Mouse (Mus musculus): ENCODE measurements around the gene Slc11a2. TPM values are rescaled to one million over a fixed set of nuclear protein-coding genes. Genes with fewer than 3 reads are reported as not detected.
"Not testable (repeated sequence)": the region's sequence is repeated elsewhere in the genome, so short reads cannot be mapped to it uniquely, and the experiment has no call there.

Gene Slc11a2
- polyA plus RNA-seq, 1 experiment from 2014 or later = 22.8 TPM

GRCm38 (mm10) chr15:100364242-100364641 is 60.6 kb downstream of the Slc11a2 start, which contains the start of gene Higd1c:
Gene Higd1c (plus strand): TSS chr15:100364542.
- no peak within 1 kb of the TSS for H3K9ac ChIP-seq (replicated peaks)
- WGBS = 81% methylated on average over 7 of the region's 7 CpGs
- ATAC-seq (ENCODE audit: low FRiP score, low read depth) = no peak
- H3K27me3 ChIP-seq = no peaks in the 10 kb centered on the region
- H3K4me3 ChIP-seq = no peak within 1 kb of the TSS
- H3K4me2 ChIP-seq (replicated peaks) = no peak within 1 kb of the TSS
- no peaks in the 10 kb centered on the region for H3K36me3 ChIP-seq
- no peak within 1 kb of the TSS for H3K27ac ChIP-seq (replicated peaks)
- H3K4me1 ChIP-seq = no peaks in the 10 kb centered on the region
- no peaks in the 10 kb centered on the region for H3K9me3 ChIP-seq

- ATAC-seq (ENCODE audit: low FRiP score, low read depth) = no peak
- H3K4me2 ChIP-seq (replicated peaks) = no peak overlapping the region
- no peaks in the 10 kb centered on the region for H3K4me1 ChIP-seq
- no peaks in the 10 kb centered on the region for H3K27me3 ChIP-seq
- no peak overlapping the region for H3K27ac ChIP-seq (replicated peaks)
- no peak overlapping the region for H3K9ac ChIP-seq (replicated peaks)
- H3K36me3 ChIP-seq = no peaks in the 10 kb centered on the region
- no peaks in the 10 kb centered on the region for H3K9me3 ChIP-seq
- H3K4me3 ChIP-seq = no peak overlapping the region
- 92% methylated on average over 5 of the region's 5 CpGs for WGBS
Observed at GRCm38 (mm10) chr15:100355876-100356275, 69.0 kb downstream of the Slc11a2 start.

GRCm38 (mm10) chr15:100353399-100353798 is 71.5 kb downstream of the Slc11a2 start:
- H3K4me3 ChIP-seq; ATAC-seq (ENCODE audit: low FRiP score, low read depth); H3K4me1 ChIP-seq; H3K36me3 ChIP-seq; H3K9me3 ChIP-seq; H3K9ac ChIP-seq (replicated peaks); H3K4me2 ChIP-seq (replicated peaks); H3K27me3 ChIP-seq; H3K27ac ChIP-seq (replicated peaks): not testable (repeated sequence)
- 91% methylated on average over 17 of the region's 22 CpGs for WGBS

- no peak within 1 kb of the TSS for H3K4me3 ChIP-seq
- H3K4me2 ChIP-seq (replicated peaks) = no peak within 1 kb of the TSS
- no peak within 1 kb of the TSS for H3K9ac ChIP-seq (replicated peaks)
- no peaks in the 10 kb centered on the region for H3K4me1 ChIP-seq
- WGBS = 87% methylated on average over 9 of the region's 10 CpGs
- no peaks in the 10 kb centered on the region for H3K27me3 ChIP-seq
- ATAC-seq (ENCODE audit: low FRiP score, low read depth) = no peak
- H3K9me3 ChIP-seq = no peaks in the 10 kb centered on the region
- H3K36me3 ChIP-seq = no peaks in the 10 kb centered on the region
- no peak within 1 kb of the TSS for H3K27ac ChIP-seq (replicated peaks)
Observed at GRCm38 (mm10) chr15:100352711-100353250, 72.1 kb downstream of the Slc11a2 start, which contains the start of the genes Methig1 and Mettl7a2. Gene Methig1 (plus strand): TSS chr15:100353149. Gene Mettl7a2 (plus strand): TSS chr15:100353200.

- Histone ChIP-seq H3K27me3 (no peaks in the 10 kb centered on the region), H3K4me1 (no peaks in the 10 kb centered on the region), H3K4me3 (no peak overlapping the region), H3K27ac (replicated peaks) (no peak overlapping the region), H3K4me2 (replicated peaks) (no peak overlapping the region), H3K9me3 (no peaks in the 10 kb centered on the region), H3K36me3 (no peaks in the 10 kb centered on the region), H3K9ac (replicated peaks) (no peak overlapping the region)
- no peak for ATAC-seq (ENCODE audit: low FRiP score, low read depth)
- WGBS = 78% methylated on average over 6 of the region's 6 CpGs
Observed at GRCm38 (mm10) chr15:100351501-100352060, 73.3 kb downstream of the Slc11a2 start.

- no peak overlapping the region for H3K27ac ChIP-seq (replicated peaks)
- H3K27me3 ChIP-seq = no peaks in the 10 kb centered on the region
- H3K4me1 ChIP-seq = no peaks in the 10 kb centered on the region
- no peak overlapping the region for H3K4me3 ChIP-seq
- no peak overlapping the region for H3K4me2 ChIP-seq (replicated peaks)
- WGBS = 56% methylated on average over 2 of the region's 2 CpGs
- no peak for ATAC-seq (ENCODE audit: low FRiP score, low read depth)
- no peaks in the 10 kb centered on the region for H3K36me3 ChIP-seq
- H3K9me3 ChIP-seq = no peaks in the 10 kb centered on the region
- no peak overlapping the region for H3K9ac ChIP-seq (replicated peaks)
Observed at GRCm38 (mm10) chr15:100349496-100349895, 75.4 kb downstream of the Slc11a2 start.

- H3K9ac ChIP-seq (replicated peaks) = no peak overlapping the region
- no peak overlapping the region for H3K4me2 ChIP-seq (replicated peaks)
- no peak overlapping the region for H3K27ac ChIP-seq (replicated peaks)
- no peak overlapping the region for H3K4me3 ChIP-seq
- no peaks in the 10 kb centered on the region for H3K27me3 ChIP-seq
- WGBS = 77% methylated on average over 14 of the region's 14 CpGs
- no peaks in the 10 kb centered on the region for H3K4me1 ChIP-seq
- H3K36me3 ChIP-seq = no peaks in the 10 kb centered on the region
- ATAC-seq (ENCODE audit: low FRiP score, low read depth) = no peak
- H3K9me3 ChIP-seq = no peaks in the 10 kb centered on the region
Observed at GRCm38 (mm10) chr15:100346761-100347160, 78.1 kb downstream of the Slc11a2 start.

GRCm38 (mm10) chr15:100345484-100345883 is 79.4 kb downstream of the Slc11a2 start:
- Histone ChIP-seq H3K27me3 (no peaks in the 10 kb centered on the region), H3K4me3 (no peak overlapping the region), H3K9me3 (no peaks in the 10 kb centered on the region), H3K9ac (replicated peaks) (no peak overlapping the region), H3K27ac (replicated peaks) (no peak overlapping the region), H3K4me1 (no peaks in the 10 kb centered on the region), H3K4me2 (replicated peaks) (no peak overlapping the region), H3K36me3 (no peaks in the 10 kb centered on the region)
- no peak for ATAC-seq (ENCODE audit: low FRiP score, low read depth)

GRCm38 (mm10) chr15:100341314-100341980 is 83.4 kb downstream of the Slc11a2 start:
- H3K4me1 ChIP-seq; H3K9me3 ChIP-seq; H3K4me2 ChIP-seq (replicated peaks); H3K27me3 ChIP-seq; ATAC-seq (ENCODE audit: low FRiP score, low read depth); H3K9ac ChIP-seq (replicated peaks); H3K27ac ChIP-seq (replicated peaks); H3K36me3 ChIP-seq; H3K4me3 ChIP-seq: not testable (repeated sequence)
- 80% methylated on average over 4 of the region's 5 CpGs for WGBS

Other genes with a start within 250 kb of the Slc11a2 start
- 32.6 and 36.3 TPM in 2 replicates for gene Atf1, start 197.3 kb downstream of the Slc11a2 start, polyA plus RNA-seq (2016; fragmentation: Nextera tagmentation; extraction: Ambion mirVana)
- not detected in 2 replicates for gene Tmprss12, start 144.2 kb downstream of the Slc11a2 start, polyA plus RNA-seq (2016; fragmentation: Nextera tagmentation; extraction: Ambion mirVana)
- gene Mettl7a1, start 120.9 kb downstream of the Slc11a2 start, polyA plus RNA-seq (2016; fragmentation: Nextera tagmentation; extraction: Ambion mirVana) = 4.5 and 4.7 TPM in 2 replicates
- not detected in 2 replicates for gene Mettl7a3, start 90.1 kb downstream of the Slc11a2 start, polyA plus RNA-seq (2016; fragmentation: Nextera tagmentation; extraction: Ambion mirVana)
- not detected in 2 replicates for gene Methig1, start 71.9 kb downstream of the Slc11a2 start, polyA plus RNA-seq (2016; fragmentation: Nextera tagmentation; extraction: Ambion mirVana)
- not detected in 2 replicates for gene Mettl7a2, start 71.9 kb downstream of the Slc11a2 start, polyA plus RNA-seq (2016; fragmentation: Nextera tagmentation; extraction: Ambion mirVana)
- not detected in 2 replicates for gene Higd1c, start 60.5 kb downstream of the Slc11a2 start, polyA plus RNA-seq (2016; fragmentation: Nextera tagmentation; extraction: Ambion mirVana)
- gene Gm5475, start 2.9 kb downstream of the Slc11a2 start, polyA plus RNA-seq (2016; fragmentation: Nextera tagmentation; extraction: Ambion mirVana) = 0.11 and 0.14 TPM in 2 replicates
- 42.2 and 46.2 TPM in 2 replicates for gene Letmd1, start 44.0 kb upstream of the Slc11a2 start, polyA plus RNA-seq (2016; fragmentation: Nextera tagmentation; extraction: Ambion mirVana)
- 37.1 and 41.9 TPM in 2 replicates for gene Csrnp2, start 70.4 kb upstream of the Slc11a2 start, polyA plus RNA-seq (2016; fragmentation: Nextera tagmentation; extraction: Ambion mirVana)
- gene Tfcp2, start 126.9 kb upstream of the Slc11a2 start, polyA plus RNA-seq (2016; fragmentation: Nextera tagmentation; extraction: Ambion mirVana) = 50.3 and 51.1 TPM in 2 replicates
- 32.4 and 34.4 TPM in 2 replicates for gene Pou6f1, start 174.9 kb upstream of the Slc11a2 start, polyA plus RNA-seq (2016; fragmentation: Nextera tagmentation; extraction: Ambion mirVana)
- gene Dazap2, start 190.3 kb upstream of the Slc11a2 start, polyA plus RNA-seq (2016; fragmentation: Nextera tagmentation; extraction: Ambion mirVana) = 187 and 192 TPM in 2 replicates
- 4.1 and 5.5 TPM in 2 replicates for gene Smagp, start 211.9 kb upstream of the Slc11a2 start, polyA plus RNA-seq (2016; fragmentation: Nextera tagmentation; extraction: Ambion mirVana)
- 2.0 and 3.4 TPM in 2 replicates for gene Bin2, start 244.5 kb upstream of the Slc11a2 start, polyA plus RNA-seq (2016; fragmentation: Nextera tagmentation; extraction: Ambion mirVana)